Mouse (Mus musculus) ES-Bruce4 (cell line): Measurements from ENCODE around the gene Tex21.

Source experiments
- CTCF ChIP-seq: IDR thresholded peaks from one replicate; pipeline ENCODE4 v1.8.1; 2011; ENCODE audit warnings: low read depth, low read length
- POLR2A ChIP-seq: IDR thresholded peaks from one replicate; pipeline ENCODE4 v1.8.1; 2011; ENCODE audit warnings: low read length; ENCODE audit not compliant: insufficient read depth

GRCm38 (mm10) chr12:76269196-76269595 lies 22.6 kb upstream of the Tex21 start:
- no peak for TF ChIP-seq CTCF
- no peak for TF ChIP-seq POLR2A
